Mouse (Mus musculus): ENCODE measurements around the gene Atp8b5.

- no peak for TF ChIP-seq POLR2A (IDR thresholded peaks at IDR 0.05; ENCODE audit: insufficient read depth, low read depth, low read length)
- TF ChIP-seq CTCF (IDR thresholded peaks at IDR 0.05), result no peak
These were observed 26.2 kb upstream of the Atp8b5 start for GRCm38 (mm10) chr4:43240716-43241115.
